Mouse (Mus musculus) MEL (cell line): ENCODE data around the gene Lpxn. TPM values are rescaled to one million over a fixed set of nuclear protein-coding genes. Genes with fewer than 3 reads are reported as not detected.

Source experiments
- DNase-seq: peaks from one replicate; pipeline ENCODE4 v3.0.0; 2011; ENCODE audit warnings: low read depth, low spot score
- H3K27ac ChIP-seq: 2 replicates; pipeline ENCODE4 v1.5.1; 2012; ENCODE audit warnings: low read depth, mild to moderate bottlenecking, control low read depth, low read length, moderate library complexity; ENCODE audit not compliant: control insufficient read depth
- H3K27me3 ChIP-seq, 2 experiments: fragments of 150-350 bp in 1 of 2; sonication (generic) in 1 of 2; 2 replicates each; pipeline ENCODE4 v1.6.1; 2012; ENCODE audit warnings: low read length in 2 of 2, mild to moderate bottlenecking in 2 of 2, improper control_type of control experiment in 1 of 2, moderate library complexity in 1 of 2; ENCODE audit not compliant: insufficient read depth in 2 of 2, control insufficient read depth in 1 of 2
- H3K36me3 ChIP-seq, 2 experiments: 2 replicates each; pipeline ENCODE4 v1.6.1; 2012 to 2014; ENCODE audit warnings: low read length in 2 of 2, improper control_type of control experiment in 1 of 2, inconsistent platforms in 1 of 2, mild to moderate bottlenecking in 1 of 2; ENCODE audit not compliant: insufficient read depth in 2 of 2, control insufficient read depth in 1 of 2
- H3K4me1 ChIP-seq, 2 experiments: fragments of 150-350 bp in 1 of 2; sonication (generic) in 1 of 2; 2 replicates each; pipeline ENCODE4 v1.6.1; 2012; ENCODE audit warnings: low read length in 2 of 2, improper control_type of control experiment in 1 of 2, mild to moderate bottlenecking in 1 of 2; ENCODE audit not compliant: insufficient read depth in 2 of 2, control insufficient read depth in 1 of 2
- H3K4me3 ChIP-seq, 2 experiments: fragments of 150-350 bp in 1 of 2; sonication (generic) in 1 of 2; 2 replicates each; pipeline ENCODE4 v1.5.1; 2012; ENCODE audit warnings: low read depth in 2 of 2, low read length in 2 of 2, mild to moderate bottlenecking in 2 of 2, moderate library complexity in 2 of 2, control low read depth in 1 of 2, improper control_type of control experiment in 1 of 2; ENCODE audit not compliant: control insufficient read depth in 1 of 2, insufficient read depth in 1 of 2
- H3K79me2 ChIP-seq: 2 replicates; pipeline ENCODE4 v1.6.1; 2012; ENCODE audit warnings: mild to moderate bottlenecking, low read length, moderate library complexity; ENCODE audit not compliant: control insufficient read depth, poor library complexity, insufficient read depth
- H3K9ac ChIP-seq: 2 replicates; pipeline ENCODE4 v1.6.1; 2012; ENCODE audit warnings: low read depth, mild to moderate bottlenecking, control low read depth, low read length, moderate library complexity; ENCODE audit not compliant: control insufficient read depth, poor library complexity, severe bottlenecking
- H3K9me3 ChIP-seq: fragments of 150-350 bp; sonication (generic); replicated peaks from 2 replicates; pipeline ENCODE4 v1.6.1; 2012; ENCODE audit warnings: mild to moderate bottlenecking, low read length, improper control_type of control experiment, moderate library complexity; ENCODE audit not compliant: insufficient read depth
- CHD1 ChIP-seq: IDR thresholded peaks from 2 replicates; pipeline ENCODE4 v1.6.1; 2012; ENCODE audit warnings: low read depth, mild to moderate bottlenecking, inconsistent platforms, low read length, improper control_type of control experiment
- CTCF ChIP-seq, 3 experiments: IDR thresholded peaks in 2 of 3; conservative IDR thresholded peaks in 1 of 3; 2 replicates each; pipeline ENCODE4 v1.5.1; 2011 to 2012; ENCODE audit warnings: low read length in 3 of 3, low read depth in 2 of 3, mild to moderate bottlenecking in 2 of 3, improper control_type of control experiment in 1 of 3, inconsistent platforms in 1 of 3, mixed read lengths in 1 of 3, moderate library complexity in 1 of 3; ENCODE audit not compliant: control insufficient read depth in 1 of 3, insufficient read depth in 1 of 3, poor library complexity in 1 of 3, severe bottlenecking in 1 of 3
- E2F4 ChIP-seq: IDR thresholded peaks from 2 replicates; pipeline ENCODE4 v1.6.1; 2011; ENCODE audit warnings: low read depth, low read length, improper control_type of control experiment, borderline replicate concordance
- GATA1 ChIP-seq: IDR thresholded peaks from 2 replicates; pipeline ENCODE4 v1.6.1; 2011; ENCODE audit warnings: low read depth, low read length, improper control_type of control experiment
- JUND ChIP-seq: IDR thresholded peaks from 2 replicates; pipeline ENCODE4 v1.6.1; 2011; ENCODE audit warnings: low read depth, mild to moderate bottlenecking, improper control_type of control experiment, low read length
- KAT2A ChIP-seq: conservative IDR thresholded peaks from 2 replicates; pipeline ENCODE4 v1.6.1; 2012; ENCODE audit warnings: low read depth, low read length, improper control_type of control experiment, inconsistent platforms
- MAFK ChIP-seq: IDR thresholded peaks from 2 replicates; pipeline ENCODE4 v1.6.1; 2011; ENCODE audit warnings: low read depth, mild to moderate bottlenecking, low read length, improper control_type of control experiment, borderline replicate concordance
- MAZ ChIP-seq: IDR thresholded peaks from 2 replicates; pipeline ENCODE4 v1.6.1; 2012; ENCODE audit warnings: low read depth, mild to moderate bottlenecking, inconsistent platforms, low read length, improper control_type of control experiment
- MEF2A ChIP-seq: IDR thresholded peaks from 2 replicates; pipeline ENCODE4 v1.6.1; 2014; ENCODE audit warnings: low read depth, mild to moderate bottlenecking, inconsistent platforms, low read length, improper control_type of control experiment; ENCODE audit not compliant: poor library complexity, insufficient replicate concordance, severe bottlenecking; ENCODE audit errors: extremely low read depth
- MXI1 ChIP-seq: IDR thresholded peaks from 2 replicates; pipeline ENCODE4 v1.6.1; 2011; ENCODE audit warnings: mild to moderate bottlenecking, low read depth, low read length, improper control_type of control experiment
- MYC ChIP-seq: IDR thresholded peaks from 2 replicates; pipeline ENCODE4 v1.6.1; 2011; ENCODE audit warnings: low read depth, mild to moderate bottlenecking, low read length, improper control_type of control experiment, moderate library complexity
- NRF1 ChIP-seq: IDR thresholded peaks from 2 replicates; pipeline ENCODE4 v1.6.1; 2014; ENCODE audit warnings: low read depth, mild to moderate bottlenecking, inconsistent platforms, low read length, improper control_type of control experiment, moderate library complexity; ENCODE audit not compliant: poor library complexity, insufficient read depth, severe bottlenecking
- POLR2AphosphoS2 ChIP-seq: IDR thresholded peaks from 2 replicates; pipeline ENCODE4 v1.6.1; 2011; ENCODE audit warnings: low read length, improper control_type of control experiment
- RAD21 ChIP-seq: IDR thresholded peaks from 2 replicates; pipeline ENCODE4 v1.6.1; 2011; ENCODE audit warnings: mild to moderate bottlenecking, low read depth, low read length, improper control_type of control experiment
- SIN3A ChIP-seq: IDR thresholded peaks from 2 replicates; pipeline ENCODE4 v1.6.1; 2012; ENCODE audit warnings: low read length, improper control_type of control experiment, inconsistent platforms
- SMC3 ChIP-seq: IDR thresholded peaks from 2 replicates; pipeline ENCODE4 v1.6.1; 2011; ENCODE audit warnings: low read depth, low read length, improper control_type of control experiment
- TAL1 ChIP-seq: IDR thresholded peaks from 2 replicates; pipeline ENCODE4 v1.6.1; 2012; ENCODE audit warnings: mild to moderate bottlenecking, inconsistent platforms, low read length, moderate library complexity, mixed read lengths
- UBTF ChIP-seq: IDR thresholded peaks from 2 replicates; pipeline ENCODE4 v1.6.1; 2012; ENCODE audit warnings: low read depth, mild to moderate bottlenecking, inconsistent platforms, low read length, improper control_type of control experiment, moderate library complexity, borderline replicate concordance; ENCODE audit not compliant: insufficient read depth
- USF2 ChIP-seq, 2 experiments: IDR thresholded peaks; 2 replicates each; pipeline ENCODE4 v1.6.1; 2011 to 2012; ENCODE audit warnings: improper control_type of control experiment in 2 of 2, low read length in 2 of 2, borderline replicate concordance in 1 of 2, inconsistent platforms in 1 of 2, low read depth in 1 of 2, mild to moderate bottlenecking in 1 of 2; ENCODE audit not compliant: insufficient read depth in 1 of 2
- ZC3H11A ChIP-seq: IDR thresholded peaks from 2 replicates; pipeline ENCODE4 v1.6.1; 2012; ENCODE audit warnings: low read depth, mild to moderate bottlenecking, inconsistent platforms, low read length, improper control_type of control experiment
- ZMIZ1 ChIP-seq: IDR thresholded peaks from 2 replicates; pipeline ENCODE4 v1.6.1; 2012; ENCODE audit warnings: low read depth, mild to moderate bottlenecking, inconsistent platforms, low read length, improper control_type of control experiment, moderate library complexity
- polyA plus RNA-seq, 2 experiments: library from polyadenylated mRNA; stranded (reverse) in 1 of 2; unstranded in 1 of 2; fragments of >175 nt in 1 of 2; fragments of >200 nt in 1 of 2; gene quantifications; 2 replicates each; pipeline versions ENCODE4 v1.2.1 to v1.2.4; 2012; ENCODE audit warnings: low replicate concordance in 2 of 2, low read depth in 1 of 2; ENCODE audit not compliant: insufficient read length in 2 of 2, insufficient read depth in 1 of 2, missing spikeins in 1 of 2
- total RNA-seq: library from RNA; depleted of rRNA; stranded (reverse); fragments of 300-350 nt; gene quantifications from 2 replicates; pipeline ENCODE4 v1.2.3, GENCODE M21; 2012

The Lpxn gene
- total and polyA plus RNA-seq, 3 experiments = 9.9 to 12.3 TPM; not detected in 1

- no peak overlapping the region for H3K9ac ChIP-seq
- no peak for DNase-seq
- no peak overlapping the region for H3K4me3 ChIP-seq
- H3K9me3 ChIP-seq = no peaks in the 10 kb centered on the region
- H3K27ac ChIP-seq = no peak overlapping the region
- H3K27me3 ChIP-seq = no peaks in the 10 kb centered on the region
- peaks cover 8 to 19% of the 10 kb centered on the region in 2 experiments for H3K4me1 ChIP-seq
- H3K79me2 ChIP-seq = no peaks in the 10 kb centered on the region
- TF ChIP-seq GATA1 = peak; percentile 27; the same call in 1 of the 2 replicates
- no peak for TF ChIP-seq JUND
- 0 out of 2 replicates have a peak, but pooled peaks have one; percentile 13 for TF ChIP-seq MXI1
- H3K36me3 ChIP-seq = peaks cover 0 to 6% of the 10 kb centered on the region in 2 experiments; a peak in 2 of 4 replicates
Measured at GRCm38 (mm10) chr19:12812644-12813364, 16.8 kb downstream of the Lpxn start.

- no peak for DNase-seq
- H3K9ac ChIP-seq = no peak overlapping the region
- no peak overlapping the region for H3K4me3 ChIP-seq
- H3K4me1 ChIP-seq = peaks cover 8 to 19% of the 10 kb centered on the region in 2 experiments
- H3K79me2 ChIP-seq = no peaks in the 10 kb centered on the region
- no peaks in the 10 kb centered on the region for H3K27me3 ChIP-seq
- H3K27ac ChIP-seq = no peak overlapping the region
- no peaks in the 10 kb centered on the region for H3K9me3 ChIP-seq
- peaks cover 0 to 6% of the 10 kb centered on the region in 2 experiments; a peak in 2 of 4 replicates for H3K36me3 ChIP-seq
- no peak for TF ChIP-seq SMC3
- peak; percentile 73 for TF ChIP-seq MAFK
- no peak for TF ChIP-seq MYC
- no peak for TF ChIP-seq MAZ
- TF ChIP-seq UBTF = no peak
- TF ChIP-seq GATA1 = no peak
- TF ChIP-seq RAD21 = no peak
- TF ChIP-seq CHD1 = no peak
Measured at GRCm38 (mm10) chr19:12813883-12814282, 17.9 kb downstream of the Lpxn start.

- Histone ChIP-seq H3K79me2 (no peaks in the 10 kb centered on the region), H3K4me1 (peaks cover 4 to 30% of the 10 kb centered on the region in 2 experiments; a peak in 3 of 4 replicates), H3K9ac (no peak overlapping the region), H3K27ac (no peak overlapping the region), H3K9me3 (no peaks in the 10 kb centered on the region), H3K27me3 (no peaks in the 10 kb centered on the region), H3K36me3 (peaks cover 0 to 16% of the 10 kb centered on the region in 2 experiments; a peak in 2 of 4 replicates), H3K4me3 (no peak overlapping the region)
- DNase-seq = no peak
- TF ChIP-seq MAFK (no peak), NRF1 (no peak), JUND (no peak), POLR2AphosphoS2 (no peak), SMC3 (no peak), MEF2A (no peak), USF2 (IDR thresholded peaks at IDR 0.05; ENCODE audit: borderline replicate concordance in 1 of 2, insufficient read depth in 1 of 2, low read depth in 1 of 2, low read length in 2 of 2) (no peak), ZC3H11A (no peak), UBTF (no peak), RAD21 (no peak), CTCF (IDR thresholded peaks at IDR 0.05 in 2 of 3, conservative IDR thresholded peaks at IDR 0.05 in 1 of 3; ENCODE audit: control insufficient read depth in 1 of 3, insufficient read depth in 1 of 3, low read depth in 2 of 3, low read length in 3 of 3, poor library complexity in 1 of 3, severe bottlenecking in 1 of 3) (no peak), SIN3A (no peak), E2F4 (no peak), ZMIZ1 (no peak), GATA1 (no peak), TAL1 (no peak), KAT2A (no peak)
Measured at GRCm38 (mm10) chr19:12818507-12818906, 22.5 kb downstream of the Lpxn start.
